Mouse (Mus musculus): ENCODE results near the gene Clhc1.

The Clhc1 gene

DNA sequence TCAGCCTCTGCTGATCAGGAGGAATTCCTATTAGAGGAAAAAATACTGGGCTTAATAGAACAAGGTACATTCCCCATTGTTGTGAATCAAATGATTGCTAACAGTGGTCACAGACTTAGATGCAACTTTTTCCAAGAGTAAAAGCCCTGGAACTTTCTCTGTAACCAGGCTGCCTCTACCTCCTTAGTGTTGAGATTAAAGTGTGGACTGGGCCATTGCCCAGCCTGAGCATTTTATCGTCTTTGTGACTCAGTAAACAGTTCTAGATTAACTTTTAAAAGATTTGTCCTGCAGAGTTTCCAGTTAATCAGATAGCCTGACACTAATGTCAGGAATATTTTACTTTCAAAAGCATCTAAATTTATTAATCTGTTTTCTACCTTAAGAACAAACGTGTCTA is 988 bp upstream of the Clhc1 start:
- DNase-seq (ENCODE audit: low read depth, low spot score) = no peak
- Histone ChIP-seq H3K27me3 (ENCODE audit: control insufficient read depth, insufficient read depth, low read length, poor library complexity, severe bottlenecking) (no peaks in the 10 kb centered on the region), H3K36me3 (ENCODE audit: control insufficient read depth, insufficient read depth, low read length, poor library complexity, severe bottlenecking) (peaks cover 10% of the 10 kb centered on the region)

GRCm38 (mm10) chr11:29547249-29547751 is 450 bp upstream of the Clhc1 start:
- DNase-seq (ENCODE audit: low read depth, low spot score) = no peak
- peaks cover 10% of the 10 kb centered on the region for H3K36me3 ChIP-seq (ENCODE audit: control insufficient read depth, insufficient read depth, low read length, poor library complexity, severe bottlenecking)
- H3K27me3 ChIP-seq (ENCODE audit: control insufficient read depth, insufficient read depth, low read length, poor library complexity, severe bottlenecking) = no peaks in the 10 kb centered on the region

GRCm38 (mm10) chr11:29548504-29549424 is 1.0 kb downstream of the Clhc1 start:
- H3K36me3 ChIP-seq (ENCODE audit: control insufficient read depth, insufficient read depth, low read length, poor library complexity, severe bottlenecking) = peaks cover 10% of the 10 kb centered on the region
- DNase-seq (ENCODE audit: low read depth, low spot score) = peak; percentile 15
- H3K27me3 ChIP-seq (ENCODE audit: control insufficient read depth, insufficient read depth, low read length, poor library complexity, severe bottlenecking) = no peaks in the 10 kb centered on the region

DNA sequence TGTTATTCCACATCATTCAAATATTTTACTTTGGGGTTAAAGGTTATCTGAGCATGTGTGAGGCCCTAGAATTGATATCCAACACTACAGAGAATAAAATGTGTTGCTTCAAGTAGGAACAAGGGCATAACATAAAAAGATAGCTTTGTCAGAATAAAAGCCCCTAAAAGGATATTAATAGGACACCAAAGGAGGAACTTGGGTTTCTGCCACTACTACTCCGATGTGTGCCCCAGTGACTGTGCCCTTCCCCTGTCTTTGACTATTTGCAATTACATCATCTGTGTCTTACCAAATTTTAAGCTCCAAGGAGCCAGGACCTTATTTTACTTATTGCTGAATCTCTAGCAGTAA is 1.7 kb downstream of the Clhc1 start:
- DNase-seq (ENCODE audit: low read depth, low spot score) = peak; percentile 72
- Histone ChIP-seq H3K27me3 (ENCODE audit: control insufficient read depth, insufficient read depth, low read length, poor library complexity, severe bottlenecking) (no peaks in the 10 kb centered on the region), H3K36me3 (ENCODE audit: control insufficient read depth, insufficient read depth, low read length, poor library complexity, severe bottlenecking) (peaks cover 5% of the 10 kb centered on the region)

DNA sequence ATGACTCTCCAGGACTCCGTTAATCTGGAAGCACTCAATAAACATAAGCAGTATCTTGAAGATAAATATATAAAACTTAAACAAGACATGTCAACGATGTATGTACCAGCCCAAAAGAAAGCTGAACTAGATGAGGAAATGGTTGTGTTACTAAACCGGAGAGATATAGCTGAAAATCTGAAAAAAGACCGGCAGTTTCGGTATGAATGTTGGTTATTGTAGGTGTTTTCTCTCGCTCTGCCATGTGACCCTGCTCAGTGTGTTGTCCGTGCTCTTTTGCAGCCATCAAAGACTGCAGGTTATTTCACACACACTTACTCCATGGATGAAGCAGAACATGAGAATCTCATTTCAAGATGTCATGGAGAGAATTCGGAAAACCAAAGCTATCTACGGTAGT is 12.7 kb downstream of the Clhc1 start:
- no peaks in the 10 kb centered on the region for H3K36me3 ChIP-seq (ENCODE audit: control insufficient read depth, insufficient read depth, low read length, poor library complexity, severe bottlenecking)
- DNase-seq (ENCODE audit: low read depth, low spot score) = no peak
- H3K27me3 ChIP-seq (ENCODE audit: control insufficient read depth, insufficient read depth, low read length, poor library complexity, severe bottlenecking) = no peaks in the 10 kb centered on the region

DNA sequence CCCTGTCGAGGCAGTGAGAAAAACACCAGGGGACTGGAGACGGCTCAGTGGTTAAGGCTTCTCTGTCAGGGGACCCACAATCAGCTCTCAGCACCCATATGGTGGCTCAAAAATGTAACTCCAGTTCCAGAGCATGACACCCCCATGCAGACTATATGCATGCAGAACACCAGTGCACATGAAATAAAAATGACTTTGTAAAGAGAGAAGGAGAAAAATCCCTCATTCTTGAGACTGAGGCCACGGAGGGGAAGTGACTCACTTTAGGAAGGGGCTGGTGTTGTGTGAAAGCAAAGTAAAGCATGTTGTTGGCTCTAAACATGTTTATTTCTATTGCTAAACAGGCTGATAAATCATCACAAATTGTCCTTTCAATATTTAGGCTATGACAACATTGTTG is 13.2 kb downstream of the Clhc1 start:
- Histone ChIP-seq H3K27me3 (ENCODE audit: control insufficient read depth, insufficient read depth, low read length, poor library complexity, severe bottlenecking) (no peaks in the 10 kb centered on the region), H3K36me3 (ENCODE audit: control insufficient read depth, insufficient read depth, low read length, poor library complexity, severe bottlenecking) (no peaks in the 10 kb centered on the region)
- DNase-seq (ENCODE audit: low read depth, low spot score) = no peak

GRCm38 (mm10) chr11:29563406-29563805 is 15.7 kb downstream of the Clhc1 start:
- Histone ChIP-seq H3K27me3 (ENCODE audit: control insufficient read depth, insufficient read depth, low read length, poor library complexity, severe bottlenecking) (no peaks in the 10 kb centered on the region), H3K36me3 (ENCODE audit: control insufficient read depth, insufficient read depth, low read length, poor library complexity, severe bottlenecking) (no peaks in the 10 kb centered on the region)
- no peak for DNase-seq (ENCODE audit: low read depth, low spot score)

DNA sequence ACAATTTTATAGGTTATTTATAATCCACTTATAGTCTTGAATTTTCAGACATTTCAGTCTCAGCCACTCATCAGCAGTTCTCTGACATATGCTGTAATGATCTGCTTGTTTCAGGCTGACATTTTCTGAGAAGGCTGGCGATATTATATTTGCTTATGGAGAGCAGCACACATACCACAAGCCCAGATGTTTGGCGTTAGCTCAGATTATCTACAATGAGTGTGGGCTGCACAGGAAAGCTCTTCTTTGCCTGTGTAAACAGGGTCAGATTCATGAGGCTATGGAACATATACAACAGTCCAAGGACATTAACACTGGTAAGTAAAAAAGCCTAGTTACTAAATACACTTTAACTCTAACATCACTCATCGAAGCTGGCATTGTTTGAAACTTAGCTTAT is 23.8 kb downstream of the Clhc1 start:
- no peaks in the 10 kb centered on the region for H3K36me3 ChIP-seq (ENCODE audit: control insufficient read depth, insufficient read depth, low read length, poor library complexity, severe bottlenecking)
- DNase-seq (ENCODE audit: low read depth, low spot score) = no peak
- no peaks in the 10 kb centered on the region for H3K27me3 ChIP-seq (ENCODE audit: control insufficient read depth, insufficient read depth, low read length, poor library complexity, severe bottlenecking)

DNA sequence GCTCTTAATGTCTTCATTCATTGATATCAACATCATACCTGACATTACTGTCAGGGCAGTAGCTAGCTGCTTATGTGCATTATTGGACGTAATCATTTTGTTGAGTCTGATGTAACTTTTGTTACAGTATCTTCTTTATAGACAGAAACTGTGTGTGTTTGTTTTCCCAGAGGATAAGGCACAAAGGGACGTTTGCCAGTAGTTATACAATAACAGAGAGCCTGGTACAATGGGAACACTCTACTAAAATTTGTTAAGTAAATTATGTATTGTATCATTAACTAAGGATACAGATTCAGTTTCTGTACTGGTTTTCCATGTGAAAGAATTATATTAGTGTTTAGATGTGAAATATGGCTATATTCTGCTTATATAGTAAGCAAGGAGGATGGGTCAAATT is 24.9 kb downstream of the Clhc1 start:
- no peaks in the 10 kb centered on the region for H3K27me3 ChIP-seq (ENCODE audit: control insufficient read depth, insufficient read depth, low read length, poor library complexity, severe bottlenecking)
- DNase-seq (ENCODE audit: low read depth, low spot score) = no peak
- H3K36me3 ChIP-seq (ENCODE audit: control insufficient read depth, insufficient read depth, low read length, poor library complexity, severe bottlenecking) = no peaks in the 10 kb centered on the region

DNA sequence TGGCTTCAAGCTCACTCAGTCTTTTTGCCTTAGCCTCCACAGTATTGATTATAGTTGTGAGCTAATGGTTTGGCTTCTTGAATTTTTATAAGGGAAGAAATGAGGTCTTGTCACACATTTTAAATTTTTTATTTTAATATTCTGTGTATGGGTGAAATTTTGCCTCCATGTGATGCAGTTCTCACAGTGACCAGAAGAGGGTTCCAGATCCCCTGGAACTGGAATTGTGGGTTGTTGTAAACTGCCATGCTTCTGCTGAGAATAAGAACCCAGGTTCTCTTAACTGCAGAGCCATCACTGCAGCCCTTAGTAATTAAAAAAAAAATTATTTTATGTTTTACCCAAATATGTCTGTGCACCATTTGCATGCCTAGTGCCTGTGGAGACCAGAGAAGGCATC is 31.9 kb downstream of the Clhc1 start:
- Histone ChIP-seq H3K27me3 (ENCODE audit: control insufficient read depth, insufficient read depth, low read length, poor library complexity, severe bottlenecking) (no peaks in the 10 kb centered on the region), H3K36me3 (ENCODE audit: control insufficient read depth, insufficient read depth, low read length, poor library complexity, severe bottlenecking) (no peaks in the 10 kb centered on the region)
- peak; percentile 61 for DNase-seq (ENCODE audit: low read depth, low spot score)

DNA sequence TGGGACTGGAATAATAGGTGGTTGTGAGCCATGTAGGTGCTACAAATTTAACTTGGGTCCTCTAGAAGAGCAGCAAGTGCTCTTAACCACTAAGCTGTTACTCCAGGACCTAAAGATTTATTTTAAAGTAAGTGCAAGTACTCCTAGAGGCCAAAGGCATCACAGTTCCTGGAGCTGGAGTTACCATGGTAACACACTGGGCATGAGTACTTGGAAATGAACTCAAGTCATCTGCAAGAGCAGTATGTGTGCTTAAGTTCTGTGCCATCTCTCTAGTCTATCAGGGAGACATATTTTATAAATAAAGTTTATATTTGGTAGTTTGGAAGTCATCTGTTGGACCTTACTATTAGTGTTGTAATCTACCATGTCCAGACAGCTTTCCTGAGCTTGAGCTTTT is 47.5 kb downstream of the Clhc1 start:
- no peak for DNase-seq (ENCODE audit: low read depth, low spot score)
- no peaks in the 10 kb centered on the region for H3K27me3 ChIP-seq (ENCODE audit: control insufficient read depth, insufficient read depth, low read length, poor library complexity, severe bottlenecking)

DNA sequence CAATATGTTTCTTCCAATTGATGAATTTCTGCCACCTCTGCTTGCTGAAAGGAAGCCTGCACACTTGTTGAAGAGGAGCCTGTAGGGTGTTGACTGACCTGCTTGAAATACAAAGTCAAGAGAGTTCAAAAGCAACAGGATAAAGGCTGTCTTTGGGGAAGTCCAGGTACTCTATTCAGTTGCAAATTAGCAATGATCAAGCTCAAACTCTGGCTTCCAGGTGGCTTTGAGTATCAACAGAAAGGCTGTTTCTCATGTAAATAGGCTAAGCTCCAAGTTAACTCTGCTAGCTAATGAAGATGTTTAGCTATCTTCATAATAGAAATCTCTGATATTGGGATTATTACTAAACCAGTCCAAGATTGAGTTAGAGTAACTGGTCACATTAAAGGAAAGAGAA is 49.4 kb downstream of the Clhc1 start:
- no peak for DNase-seq (ENCODE audit: low read depth, low spot score)
- H3K27me3 ChIP-seq (ENCODE audit: control insufficient read depth, insufficient read depth, low read length, poor library complexity, severe bottlenecking) = no peaks in the 10 kb centered on the region
- no peaks in the 10 kb centered on the region for H3K36me3 ChIP-seq (ENCODE audit: control insufficient read depth, insufficient read depth, low read length, poor library complexity, severe bottlenecking)

More for the DNA sequence above, 47.5 kb downstream of the Clhc1 start:
- no peaks in the 10 kb centered on the region for H3K36me3 ChIP-seq (ENCODE audit: control insufficient read depth, insufficient read depth, low read length, poor library complexity, severe bottlenecking)

- no peak for DNase-seq (ENCODE audit: low read depth, low spot score)
- Histone ChIP-seq H3K27me3 (ENCODE audit: control insufficient read depth, insufficient read depth, low read length, poor library complexity, severe bottlenecking) (no peaks in the 10 kb centered on the region), H3K36me3 (ENCODE audit: control insufficient read depth, insufficient read depth, low read length, poor library complexity, severe bottlenecking) (no peaks in the 10 kb centered on the region)
Observed at GRCm38 (mm10) chr11:29599000-29599399, 51.2 kb downstream of the Clhc1 start.

DNA sequence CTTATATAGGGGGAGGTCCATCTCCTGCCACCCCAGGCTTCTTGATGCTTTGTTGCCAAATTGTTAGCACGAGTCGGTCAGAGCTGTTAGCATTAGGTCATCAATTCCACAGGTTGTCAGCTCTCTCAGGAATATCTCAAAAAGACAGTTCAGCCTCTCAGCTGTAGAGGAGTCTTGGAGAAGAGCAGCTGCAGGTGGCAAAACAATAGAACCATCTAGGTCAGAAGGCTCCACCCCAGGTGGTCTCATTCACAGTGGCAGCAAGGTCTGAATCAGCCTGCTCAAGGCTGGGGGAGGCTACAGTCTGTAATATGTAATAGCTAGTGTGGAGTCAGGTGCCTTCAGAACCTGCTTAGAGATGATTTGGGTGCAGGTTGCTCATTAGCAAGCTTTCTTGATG is 55.8 kb downstream of the Clhc1 start:
- DNase-seq (ENCODE audit: low read depth, low spot score) = no peak
- no peaks in the 10 kb centered on the region for H3K36me3 ChIP-seq (ENCODE audit: control insufficient read depth, insufficient read depth, low read length, poor library complexity, severe bottlenecking)
- no peaks in the 10 kb centered on the region for H3K27me3 ChIP-seq (ENCODE audit: control insufficient read depth, insufficient read depth, low read length, poor library complexity, severe bottlenecking)

- Histone ChIP-seq H3K27me3 (ENCODE audit: control insufficient read depth, insufficient read depth, low read length, poor library complexity, severe bottlenecking) (no peaks in the 10 kb centered on the region), H3K36me3 (ENCODE audit: control insufficient read depth, insufficient read depth, low read length, poor library complexity, severe bottlenecking) (no peaks in the 10 kb centered on the region)
- DNase-seq (ENCODE audit: low read depth, low spot score) = no peak
Observed at GRCm38 (mm10) chr11:29607465-29607990, 59.8 kb downstream of the Clhc1 start.

Measured in splenic B cell, adult 2 months (primary cell).